Mouse (Mus musculus): ENCODE results near the gene Olfr1389.
"Not testable (repeated sequence)": the region's sequence is repeated elsewhere in the genome, so short reads cannot be mapped to it uniquely, and the experiment has no call there.

The Olfr1389 gene

GRCm38 (mm10) chr11:49422767-49423166, at the start of gene Olfr1389:
TSS of gene Olfr1389 (plus strand) at chr11:49423067.
- DNase-seq (ENCODE audit: low spot score in 2 of 2): no peak

- DNase-seq (ENCODE audit: low spot score in 2 of 2): no peak
Observed at GRCm38 (mm10) chr11:49383133-49383532, 39.7 kb upstream of the Olfr1389 start.

GRCm38 (mm10) chr11:49386118-49386517, 36.7 kb upstream of the Olfr1389 start:
- DNase-seq (ENCODE audit: low spot score in 2 of 2): not testable (repeated sequence)

GRCm38 (mm10) chr11:49392707-49393106, 30.2 kb upstream of the Olfr1389 start:
- DNase-seq (ENCODE audit: low spot score in 2 of 2): not testable (repeated sequence)

GRCm38 (mm10) chr11:49406784-49407183, 16.1 kb upstream of the Olfr1389 start:
- DNase-seq (ENCODE audit: low spot score in 2 of 2): no peak

GRCm38 (mm10) chr11:49410540-49410939, 12.3 kb upstream of the Olfr1389 start:
- DNase-seq (ENCODE audit: low spot score in 2 of 2): peak in 1 of 2 experiments; percentile 8

GRCm38 (mm10) chr11:49425257-49425927, 2.5 kb downstream of the Olfr1389 start:
- DNase-seq (ENCODE audit: low spot score in 2 of 2): no peak

GRCm38 (mm10) chr11:49429641-49430040, 6.8 kb downstream of the Olfr1389 start:
- DNase-seq (ENCODE audit: low spot score in 2 of 2): peak; percentile 6 to 11

GRCm38 (mm10) chr11:49436411-49436810, 13.5 kb downstream of the Olfr1389 start, which contains the start of gene Olfr1388:
TSS of gene Olfr1388 (plus strand) at chr11:49436624.
- no peak for DNase-seq (ENCODE audit: low spot score in 2 of 2)

GRCm38 (mm10) chr11:49455043-49455442, 32.2 kb downstream of the Olfr1389 start, which contains the start of gene Olfr1387:
TSS of gene Olfr1387 (plus strand) at chr11:49455343.
- no peak for DNase-seq (ENCODE audit: low spot score in 2 of 2)

- not testable (repeated sequence) for DNase-seq (ENCODE audit: low spot score in 2 of 2)
Observed at GRCm38 (mm10) chr11:49464746-49465145, 41.9 kb downstream of the Olfr1389 start, which contains the start of gene Olfr1386. TSS of gene Olfr1386 (plus strand) at chr11:49465046.

All from right cerebral cortex, adult 2 months (tissue).